Mouse (Mus musculus): Measurements from ENCODE around the gene Ccdc189. TPM values are rescaled to one million over a fixed set of nuclear protein-coding genes. Genes with fewer than 3 reads are reported as not detected.

Ccdc189 gene
- polyA plus RNA-seq, 1 experiment = 6.1 TPM

DNA sequence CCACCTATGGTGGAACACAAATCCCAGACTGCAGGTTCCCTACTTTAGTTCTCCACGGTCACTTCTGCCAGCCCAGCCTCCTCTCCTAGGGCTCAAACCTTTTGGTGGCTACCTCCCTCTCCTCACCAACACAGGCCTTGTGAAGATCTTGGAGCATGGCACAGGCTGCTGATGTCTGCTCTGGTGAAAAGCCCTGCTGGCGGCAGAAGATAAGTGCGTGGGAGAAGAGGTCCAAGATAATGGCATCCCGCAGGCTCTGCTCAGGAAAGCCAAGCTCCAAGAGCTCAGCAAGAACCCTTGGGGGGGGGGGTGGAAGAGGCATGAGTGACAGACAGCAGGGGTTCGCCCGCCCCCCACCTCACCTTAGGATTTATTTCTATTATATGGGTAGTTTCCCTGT is 2.2 kb downstream of the Ccdc189 start:
- Histone ChIP-seq H3K4me3 (no peak overlapping the region), H3K27me3 (ENCODE audit: control insufficient read depth, insufficient read depth, insufficient read length) (no peaks in the 10 kb centered on the region), H3K79me2 (ENCODE audit: control insufficient read depth, insufficient read depth) (peaks cover 14% of the 10 kb centered on the region), H3ac (ENCODE audit: control insufficient read depth, insufficient read length) (no peak overlapping the region), H3K4me2 (ENCODE audit: low read depth) (no peak overlapping the region), H3K36me3 (ENCODE audit: control insufficient read depth, insufficient read depth) (peaks cover 4% of the 10 kb centered on the region)
- no peak for TF ChIP-seq USF1 (IDR thresholded peaks at IDR 0.05; ENCODE audit: low read depth)
- TF ChIP-seq REST (IDR thresholded peaks at IDR 0.05; ENCODE audit: insufficient read depth, insufficient read length) = no peak

DNA sequence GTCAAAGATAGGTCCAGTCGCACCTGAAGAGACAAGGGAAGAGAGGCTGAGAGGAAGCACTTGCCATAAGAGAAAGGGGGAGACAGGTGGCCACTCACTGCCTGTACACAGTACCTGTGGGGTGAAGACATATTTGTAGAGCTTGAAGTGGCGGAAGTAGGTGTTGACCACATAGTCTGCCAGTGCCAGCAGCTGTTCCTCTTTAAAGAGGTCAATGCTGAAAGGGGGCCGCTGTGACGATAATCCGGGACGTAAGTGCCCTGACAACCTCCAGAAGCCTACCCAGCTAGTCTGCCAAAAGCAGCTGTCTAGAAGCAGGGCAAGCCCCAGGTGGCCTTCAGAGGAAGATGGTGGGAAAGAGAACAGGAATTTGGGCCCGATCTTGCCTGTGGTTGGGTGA is 3.4 kb downstream of the Ccdc189 start:
- Histone ChIP-seq H3K79me2 (ENCODE audit: control insufficient read depth, insufficient read depth) (peaks cover 14% of the 10 kb centered on the region), H3K27me3 (ENCODE audit: control insufficient read depth, insufficient read depth, insufficient read length) (no peaks in the 10 kb centered on the region), H3K4me2 (ENCODE audit: low read depth) (no peak overlapping the region), H3ac (ENCODE audit: control insufficient read depth, insufficient read length) (no peak overlapping the region), H3K4me3 (no peak overlapping the region), H3K36me3 (ENCODE audit: control insufficient read depth, insufficient read depth) (peaks cover 5% of the 10 kb centered on the region)
- TF ChIP-seq SRF (IDR thresholded peaks at IDR 0.05; ENCODE audit: control insufficient read depth, insufficient read length, low read depth) (no peak), MAX (IDR thresholded peaks at IDR 0.05; ENCODE audit: low read depth) (no peak), POLR2A (IDR thresholded peaks at IDR 0.05; ENCODE audit: insufficient read length, low read depth) (no peak), TCF12 (IDR thresholded peaks at IDR 0.05; ENCODE audit: insufficient read depth, poor library complexity, severe bottlenecking) (no peak), CEBPB (IDR thresholded peaks at IDR 0.05; ENCODE audit: insufficient read depth, poor library complexity, severe bottlenecking) (no peak), MYOG (IDR thresholded peaks at IDR 0.05; ENCODE audit: control insufficient read depth in 1 of 3, insufficient read depth in 1 of 3, insufficient read length in 2 of 3, low read depth in 2 of 3) (no peak), USF1 (IDR thresholded peaks at IDR 0.05; ENCODE audit: low read depth) (no peak), E2F4 (IDR thresholded peaks at IDR 0.05; ENCODE audit: insufficient read depth) (no peak), REST (IDR thresholded peaks at IDR 0.05; ENCODE audit: insufficient read depth, insufficient read length) (no peak), MYOD1 (IDR thresholded peaks at IDR 0.05; ENCODE audit: control insufficient read depth in 1 of 3, insufficient read length in 2 of 3, low read depth in 2 of 3) (no peak), TCF3 (IDR thresholded peaks at IDR 0.05; ENCODE audit: insufficient read length, low read depth) (no peak)

- H3ac ChIP-seq (ENCODE audit: control insufficient read depth, insufficient read length) = no peak overlapping the region
- peaks cover 12% of the 10 kb centered on the region for H3K36me3 ChIP-seq (ENCODE audit: control insufficient read depth, insufficient read depth)
- no peaks in the 10 kb centered on the region for H3K27me3 ChIP-seq (ENCODE audit: control insufficient read depth, insufficient read depth, insufficient read length)
- no peak overlapping the region for H3K4me3 ChIP-seq
- TF ChIP-seq E2F4 (IDR thresholded peaks at IDR 0.05; ENCODE audit: insufficient read depth) (no peak), TCF3 (IDR thresholded peaks at IDR 0.05; ENCODE audit: insufficient read length, low read depth) (no peak), MYOG (IDR thresholded peaks at IDR 0.05; ENCODE audit: control insufficient read depth in 1 of 3, insufficient read depth in 1 of 3, insufficient read length in 2 of 3, low read depth in 2 of 3) (no peak), TCF12 (IDR thresholded peaks at IDR 0.05; ENCODE audit: insufficient read depth, poor library complexity, severe bottlenecking) (no peak), REST (IDR thresholded peaks at IDR 0.05; ENCODE audit: insufficient read depth, insufficient read length) (no peak), SRF (IDR thresholded peaks at IDR 0.05; ENCODE audit: control insufficient read depth, insufficient read length, low read depth) (no peak), CEBPB (IDR thresholded peaks at IDR 0.05; ENCODE audit: insufficient read depth, poor library complexity, severe bottlenecking) (no peak), POLR2A (IDR thresholded peaks at IDR 0.05; ENCODE audit: insufficient read length, low read depth) (no peak), USF1 (IDR thresholded peaks at IDR 0.05; ENCODE audit: low read depth) (no peak), POLR2AphosphoS2 (IDR thresholded peaks at IDR 0.05; ENCODE audit: insufficient read length, low read depth) (no peak), MAX (IDR thresholded peaks at IDR 0.05; ENCODE audit: low read depth) (no peak), MYOD1 (IDR thresholded peaks at IDR 0.05; ENCODE audit: control insufficient read depth in 1 of 3, insufficient read length in 2 of 3, low read depth in 2 of 3) (no peak)
- no peak overlapping the region for H3K4me2 ChIP-seq (ENCODE audit: low read depth)
- no peaks in the 10 kb centered on the region for H3K79me2 ChIP-seq (ENCODE audit: control insufficient read depth, insufficient read depth)
Observed at GRCm38 (mm10) chr7:127583260-127583659, 5.1 kb downstream of the Ccdc189 start.

GRCm38 (mm10) chr7:127574115-127574514 is 14.3 kb downstream of the Ccdc189 start:
- H3K36me3 ChIP-seq (ENCODE audit: control insufficient read depth, insufficient read depth) = peaks cover 3% of the 10 kb centered on the region
- peak overlapping the region; percentile 25 for H3ac ChIP-seq (ENCODE audit: control insufficient read depth, insufficient read length)

DNA sequence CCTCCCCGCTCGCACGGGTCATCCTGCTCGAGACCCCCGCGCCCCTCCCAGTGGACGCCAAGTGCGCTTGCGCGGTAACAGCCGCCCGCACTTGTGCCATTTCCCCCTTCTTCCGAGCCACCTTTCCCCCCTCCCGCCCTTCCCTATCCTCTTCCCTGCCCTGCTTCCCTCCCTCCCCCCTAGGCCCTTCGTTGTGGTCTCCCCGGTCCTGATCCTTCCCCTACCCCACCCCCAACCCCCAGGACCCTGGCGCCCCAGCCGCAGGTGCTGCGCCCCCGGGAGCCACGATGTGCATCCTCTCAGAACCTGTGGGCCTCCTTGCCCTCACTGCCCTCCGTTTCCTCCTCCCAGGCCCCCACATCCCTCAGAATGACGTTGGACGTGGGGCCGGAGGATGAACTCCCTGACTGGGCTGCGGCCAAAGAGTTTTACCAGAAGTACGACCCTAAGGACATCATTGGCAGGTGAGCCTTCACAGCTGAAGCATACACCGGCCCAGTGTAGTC is 14.8 kb downstream of the Ccdc189 start:
- H3K27me3 ChIP-seq (ENCODE audit: control insufficient read depth, insufficient read depth, insufficient read length) = no peaks in the 10 kb centered on the region
- peaks cover 12% of the 10 kb centered on the region for H3K79me2 ChIP-seq (ENCODE audit: control insufficient read depth, insufficient read depth)
- peaks cover 3% of the 10 kb centered on the region for H3K36me3 ChIP-seq (ENCODE audit: control insufficient read depth, insufficient read depth)
- TF ChIP-seq MYOD1 (IDR thresholded peaks at IDR 0.05; ENCODE audit: control insufficient read depth in 1 of 3, insufficient read length in 2 of 3, low read depth in 2 of 3) = no peak
- TF ChIP-seq CEBPB (IDR thresholded peaks at IDR 0.05; ENCODE audit: insufficient read depth, poor library complexity, severe bottlenecking) = no peak
- TF ChIP-seq USF1 (IDR thresholded peaks at IDR 0.05; ENCODE audit: low read depth) = no peak
- no peak for TF ChIP-seq POLR2A (IDR thresholded peaks at IDR 0.05; ENCODE audit: insufficient read length, low read depth)
- no peak for TF ChIP-seq MAX (IDR thresholded peaks at IDR 0.05; ENCODE audit: low read depth)
- no peak for TF ChIP-seq TCF12 (IDR thresholded peaks at IDR 0.05; ENCODE audit: insufficient read depth, poor library complexity, severe bottlenecking)
- no peak for TF ChIP-seq SRF (IDR thresholded peaks at IDR 0.05; ENCODE audit: control insufficient read depth, insufficient read length, low read depth)
- no peak for TF ChIP-seq POLR2AphosphoS2 (IDR thresholded peaks at IDR 0.05; ENCODE audit: insufficient read length, low read depth)
- TF ChIP-seq E2F4 (IDR thresholded peaks at IDR 0.05; ENCODE audit: insufficient read depth) = no peak
- no peak for TF ChIP-seq REST (IDR thresholded peaks at IDR 0.05; ENCODE audit: insufficient read depth, insufficient read length)
- no peak for TF ChIP-seq MYOG (IDR thresholded peaks at IDR 0.05; ENCODE audit: control insufficient read depth in 1 of 3, insufficient read depth in 1 of 3, insufficient read length in 2 of 3, low read depth in 2 of 3)
- TF ChIP-seq TCF3 (IDR thresholded peaks at IDR 0.05; ENCODE audit: insufficient read length, low read depth) = no peak
- H3K4me2 ChIP-seq (ENCODE audit: low read depth) = peak overlapping the region; percentile 94
- peak overlapping the region; percentile 25 for H3ac ChIP-seq (ENCODE audit: control insufficient read depth, insufficient read length)
- peak overlapping the region; percentile 59 for H3K4me3 ChIP-seq

More at GRCm38 (mm10) chr7:127574115-127574514, 14.3 kb downstream of the Ccdc189 start:
- Histone ChIP-seq H3K27me3 (ENCODE audit: control insufficient read depth, insufficient read depth, insufficient read length) (no peaks in the 10 kb centered on the region), H3K79me2 (ENCODE audit: control insufficient read depth, insufficient read depth) (peaks cover 12% of the 10 kb centered on the region), H3K4me2 (ENCODE audit: low read depth) (peak overlapping the region; percentile 94), H3K4me3 (peak overlapping the region; percentile 59)
- no peak for TF ChIP-seq TCF12 (IDR thresholded peaks at IDR 0.05; ENCODE audit: insufficient read depth, poor library complexity, severe bottlenecking)
- no peak for TF ChIP-seq MYOG (IDR thresholded peaks at IDR 0.05; ENCODE audit: control insufficient read depth in 1 of 3, insufficient read depth in 1 of 3, insufficient read length in 2 of 3, low read depth in 2 of 3)
- no peak for TF ChIP-seq POLR2AphosphoS2 (IDR thresholded peaks at IDR 0.05; ENCODE audit: insufficient read length, low read depth)
- TF ChIP-seq MAX (IDR thresholded peaks at IDR 0.05; ENCODE audit: low read depth) = no peak
- no peak for TF ChIP-seq E2F4 (IDR thresholded peaks at IDR 0.05; ENCODE audit: insufficient read depth)
